ENCODE assay signal across 24 mouse cellular contexts in genomic region chr8:126758951-126759350, GRCm38 (mm10).
DNase-seq lines count a peak whose midpoint lies in the region; ATAC-seq and TF ChIP-seq lines count a peak whose summit lies in the region.
"Had no signal": no experiment of that assay in that cellular context is flagged by ENCODE, and none has a peak within 500 bp of the region (broad histone marks: within the 10 kb centered on the region; RNA-seq: fewer than 3 reads in every experiment).

No protein-coding gene starts in this region.

- peaks cover 25% of the 10 kb centered on the region for H3K4me1 ChIP-seq in heart, adult 2 months (ENCODE audit: control insufficient read depth, insufficient read depth, low read length)
- no peaks in the 10 kb centered on the region for H3K4me1 ChIP-seq in neural tube, embryonic 11.5 days (ENCODE audit: control insufficient read depth, insufficient read depth, low read length)
- H3K4me1 ChIP-seq in neural tube, embryonic 15.5 days, result peaks cover 8% of the 10 kb centered on the region; the same call in 1 of the 2 replicates
- H3K4me1 ChIP-seq: neural tube, embryonic 12.5 days had no signal

- TF ChIP-seq CTCF in heart, adult 2 months (IDR thresholded peaks at IDR 0.05), result no peak
- TF ChIP-seq CTCF in left cerebral cortex, adult 2 months (IDR thresholded peaks at IDR 0.05), result no peak

- TF ChIP-seq POLR2A in heart, adult 2 months (IDR thresholded peaks at IDR 0.05; ENCODE audit: insufficient read depth, low read depth, low read length), result no peak

- H3K36me3 ChIP-seq in heart, adult 2 months (ENCODE audit: control insufficient read depth, insufficient read depth, low read length), result peaks cover 8% of the 10 kb centered on the region
- H3K36me3 ChIP-seq in neural tube, embryonic 11.5 days (ENCODE audit: control insufficient read depth, insufficient read depth, low read length), result no peaks in the 10 kb centered on the region
- H3K36me3 ChIP-seq in neural tube, embryonic 15.5 days, result no peaks in the 10 kb centered on the region
- H3K36me3 ChIP-seq: kidney, embryonic 15.5 days; limb, embryonic 10.5 days; limb, embryonic 15.5 days; liver, embryonic 15.5 days; neural tube, embryonic 12.5 days had no signal

- no peak overlapping the region for H3K4me2 ChIP-seq in neural tube, embryonic 11.5 days (ENCODE audit: low read depth)
- no peak overlapping the region for H3K4me2 ChIP-seq in neural tube, embryonic 15.5 days
- H3K4me2 ChIP-seq: hindbrain, embryonic 14.5 days; kidney, embryonic 15.5 days; limb, embryonic 15.5 days; liver, embryonic 15.5 days; midbrain, embryonic 11.5 days; neural tube, embryonic 12.5 days had no signal

- H3K79me2 ChIP-seq in heart, adult 2 months (replicated peaks; ENCODE audit: control insufficient read depth, insufficient read depth, low read length), result no peaks in the 10 kb centered on the region

- peak overlapping the region; percentile 73 for H3K27ac ChIP-seq in heart, adult 2 months
- H3K27ac ChIP-seq in left cerebral cortex, adult 2 months, result peak overlapping the region; percentile 76
- peak overlapping the region; percentile 34; the same call in 1 of the 2 replicates for H3K27ac ChIP-seq in neural tube, embryonic 11.5 days (ENCODE audit: low read depth, low read length)
- H3K27ac ChIP-seq in neural tube, embryonic 15.5 days (replicated peaks), result no peak overlapping the region
- H3K27ac ChIP-seq: hindbrain, embryonic 14.5 days; limb, embryonic 10.5 days; neural tube, embryonic 12.5 days had no signal

- H3K4me3 ChIP-seq in heart, adult 2 months, result no peak overlapping the region
- H3K4me3 ChIP-seq in left cerebral cortex, adult 2 months, result no peak overlapping the region
- no peak overlapping the region for H3K4me3 ChIP-seq in neural tube, embryonic 11.5 days (ENCODE audit: low read depth, low read length)
- H3K4me3 ChIP-seq in neural tube, embryonic 15.5 days (replicated peaks), result no peak overlapping the region
- H3K4me3 ChIP-seq: erythroblast, embryonic 14.5 days; kidney, embryonic 15.5 days; limb, embryonic 10.5 days; limb, embryonic 15.5 days; liver, embryonic 15.5 days; neural tube, embryonic 12.5 days had no signal

- DNase-seq in heart, adult 2 months, result no peak
- DNase-seq in heart, postnatal 4 days, result no peak
- no peak for DNase-seq in left cerebral cortex, adult 2 months (ENCODE audit: extremely low spot score in 1 of 2, low spot score in 2 of 2)
- no peak for DNase-seq in left cerebral cortex, postnatal 14 days (ENCODE audit: low spot score in 2 of 2)
- DNase-seq in neural tube, embryonic 11.5 days (ENCODE audit: low spot score), result no peak
- no peak for DNase-seq in testis, postnatal 10 days (ENCODE audit: low spot score)
- DNase-seq: adrenal gland, postnatal 14 days; cerebellum, adult 2 months; cerebellum, postnatal 14 days; kidney, postnatal 25 days; right cerebral cortex, postnatal 4 days had no signal

- no peak for ATAC-seq in neural tube, embryonic 11.5 days (ENCODE audit: insufficient read depth, low FRiP score, low TSS enrichment)
- ATAC-seq in neural tube, embryonic 15.5 days (ENCODE audit: low FRiP score), result no peak
- ATAC-seq: forebrain, embryonic 16.5 days; intestine, postnatal 0 days; midbrain, embryonic 16.5 days had no signal

- H3K9me3 ChIP-seq in neural tube, embryonic 11.5 days (ENCODE audit: control insufficient read depth, low read length), result no peaks in the 10 kb centered on the region
- H3K9me3 ChIP-seq in neural tube, embryonic 15.5 days (replicated peaks), result no peaks in the 10 kb centered on the region
- H3K9me3 ChIP-seq: kidney, embryonic 15.5 days; limb, embryonic 10.5 days; limb, embryonic 15.5 days; liver, embryonic 15.5 days; neural tube, embryonic 12.5 days had no signal

- H3K27me3 ChIP-seq in heart, adult 2 months (ENCODE audit: control insufficient read depth, insufficient read depth, low read length), result no peaks in the 10 kb centered on the region
- no peaks in the 10 kb centered on the region for H3K27me3 ChIP-seq in neural tube, embryonic 11.5 days (ENCODE audit: control insufficient read depth, insufficient read depth, low read length)
- H3K27me3 ChIP-seq in neural tube, embryonic 15.5 days (replicated peaks), result no peaks in the 10 kb centered on the region
- H3K27me3 ChIP-seq: kidney, embryonic 15.5 days; limb, embryonic 15.5 days; liver, embryonic 15.5 days; neural tube, embryonic 12.5 days; Patski had no signal

- 92% methylated on average over 4 of the region's 4 CpGs for WGBS in heart, adult 2 months
- WGBS in neural tube, embryonic 11.5 days, result 87% methylated on average over 4 of the region's 4 CpGs
- WGBS in neural tube, embryonic 15.5 days, result 96% methylated on average over 4 of the region's 4 CpGs

- no peak overlapping the region for H3K9ac ChIP-seq in heart, adult 2 months (ENCODE audit: low read depth, low read length)
- H3K9ac ChIP-seq in neural tube, embryonic 11.5 days (ENCODE audit: low read length), result no peak overlapping the region
- no peak overlapping the region for H3K9ac ChIP-seq in neural tube, embryonic 15.5 days (replicated peaks)
- H3K9ac ChIP-seq: hindbrain, embryonic 14.5 days; kidney, embryonic 15.5 days; limb, embryonic 15.5 days; liver, embryonic 15.5 days; neural tube, embryonic 12.5 days had no signal

- intact Hi-C loops in heart, adult 2 months (cut with DNase I), result loop anchor here (5.0 kb wide), 1 partner anchor 158 kb away; no protein-coding TSS in a partner anchor
- intact Hi-C loops in left cerebral cortex, adult 2 months (cut with DNase I), result loop anchor here (2.0 to 5.0 kb wide), 2 partner anchors 68 to 164 kb away; no protein-coding TSS in a partner anchor
- intact Hi-C loops in left cerebral cortex, postnatal 14 days (cut with DNase I), result loop anchor here (5.0 kb wide), 1 partner anchor 78 kb away; no protein-coding TSS in a partner anchor

- no peak for TF ChIP-seq EP300 in heart, adult 2 months (IDR thresholded peaks at IDR 0.05; ENCODE audit: insufficient read depth, low read depth, low read length)
